Mouse (Mus musculus) bone marrow, adult 2 months (tissue): ENCODE results near the gene Ube2c.

Source experiments
- CTCF ChIP-seq: fragments of 200-500 bp; IDR thresholded peaks from 2 replicates; pipeline ENCODE4 v1.5.1; 2011; ENCODE audit warnings: low read length, control low read depth; ENCODE audit not compliant: control insufficient read depth, insufficient read depth
- POLR2A ChIP-seq: fragments of 200-500 bp; IDR thresholded peaks from 2 replicates; pipeline ENCODE4 v1.6.1; 2011; ENCODE audit warnings: low read depth, mild to moderate bottlenecking, control low read depth, low read length, borderline replicate concordance; ENCODE audit not compliant: control insufficient read depth

DNA sequence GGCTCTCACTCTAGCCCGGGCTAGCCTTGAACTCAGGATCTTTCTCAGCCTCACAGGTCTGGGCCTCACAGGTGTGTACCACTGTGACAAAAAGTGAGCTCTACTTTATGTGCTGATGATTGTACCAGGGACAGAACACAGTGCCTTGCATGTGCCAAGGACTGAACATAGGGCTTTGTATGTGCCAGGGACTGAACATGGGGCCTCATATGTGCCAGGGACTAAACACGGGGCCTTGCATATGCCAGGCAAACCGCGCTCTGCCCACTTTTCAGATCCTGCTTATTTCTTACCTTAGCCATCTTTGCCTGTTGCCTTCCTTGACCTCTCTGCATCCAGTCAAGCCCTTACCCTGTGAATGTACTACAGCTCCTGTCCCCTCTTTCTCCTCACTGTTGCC, 7.7 kb upstream of the Ube2c start:
- TF ChIP-seq CTCF (no peak), POLR2A (no peak)
